Mouse (Mus musculus) stomach, postnatal 0 days (tissue): ENCODE measurements around the gene Phlda1. TPM values are rescaled to one million over a fixed set of nuclear protein-coding genes. Genes with fewer than 3 reads are reported as not detected.

ENCODE experiments used
- ATAC-seq: fragments of 200-750 bp; cut with Nextera tagmentation; 2 replicates; pipeline ENCODE4 v1.8.0; 2017; ENCODE audit not compliant: low FRiP score, low TSS enrichment
- DNase-seq: peaks from one replicate; pipeline ENCODE4 v3.0.0-alpha.2; 2016; ENCODE audit warnings: low spot score
- H3K27ac ChIP-seq: fragments of 300-500 bp; sonication (generic); replicated peaks from 2 replicates; pipeline ENCODE4 v1.5.1; 2014; ENCODE audit warnings: mild to moderate bottlenecking, control low read depth
- H3K27me3 ChIP-seq: fragments of 300-500 bp; sonication (generic); 2 replicates; pipeline ENCODE4 v1.6.1; 2014; ENCODE audit warnings: low read length; ENCODE audit not compliant: control insufficient read depth, insufficient read depth
- H3K36me3 ChIP-seq: fragments of 300-500 bp; sonication (generic); 2 replicates; pipeline ENCODE4 v1.6.1; 2014; ENCODE audit warnings: low read length, mixed read lengths; ENCODE audit not compliant: control insufficient read depth, insufficient read depth
- H3K4me1 ChIP-seq: fragments of 300-500 bp; sonication (generic); replicated peaks from 2 replicates; pipeline ENCODE4 v1.6.1; 2014; ENCODE audit warnings: antibody characterized with exemption; ENCODE audit not compliant: control insufficient read depth, insufficient read depth
- H3K4me2 ChIP-seq: fragments of 300-500 bp; sonication (generic); replicated peaks from 2 replicates; pipeline ENCODE4 v1.6.1; 2014; ENCODE audit warnings: low read depth, mild to moderate bottlenecking, control low read depth, moderate library complexity
- H3K4me3 ChIP-seq: fragments of 300-500 bp; sonication (generic); 2 replicates; pipeline ENCODE4 v1.5.1; 2014; ENCODE audit warnings: low read depth, low read length, control low read depth
- H3K9ac ChIP-seq: fragments of 300-500 bp; sonication (generic); 2 replicates; pipeline ENCODE4 v1.6.1; 2014; ENCODE audit warnings: mild to moderate bottlenecking, low read length, control low read depth, mixed read lengths
- H3K9me3 ChIP-seq: fragments of 300-500 bp; sonication (generic); 2 replicates; pipeline ENCODE4 v1.6.1; 2016; ENCODE audit warnings: low read length; ENCODE audit not compliant: control insufficient read depth
- CTCF ChIP-seq: IDR thresholded peaks from 2 replicates; pipeline ENCODE4 v1.5.1; 2016; ENCODE audit warnings: antibody characterized with exemption, low read depth, mild to moderate bottlenecking, moderate library complexity
- EP300 ChIP-seq: optimal IDR thresholded peaks from 2 replicates; pipeline ENCODE3; 2016; ENCODE audit warnings: antibody characterized with exemption
- WGBS: fragments of 180-500 bp; shearing (Covaris S2); extraction: QIAGEN DNeasy Blood & Tissue Kit; methylation state at CpG from one replicate; pipeline ENCODE4 v1.1.7; 2014; 5-methylcytosine and 5-hydroxymethylcytosine counted together
- polyA plus RNA-seq: library from polyadenylated mRNA; unstranded; fragments of >200 nt; fragmentation: Nextera tagmentation; extraction: Ambion mirVana; gene quantifications from 2 replicates; pipeline ENCODE4 v1.2.1, GENCODE M21; 2015

The Phlda1 gene
- polyA plus RNA-seq, 1 experiment from 2014 or later = 29.6 TPM

GRCm38 (mm10) chr10:111506926-111507459, 907 bp downstream of the Phlda1 start:
- Histone ChIP-seq H3K36me3 (no peaks in the 10 kb centered on the region), H3K9ac (peak overlapping the region; percentile 92), H3K27me3 (no peaks in the 10 kb centered on the region), H3K4me1 (0 out of 2 replicates have a peak, but pooled peaks cover 3% of the 10 kb centered on the region), H3K9me3 (no peaks in the 10 kb centered on the region), H3K27ac (peak overlapping the region; percentile 97), H3K4me2 (peak overlapping the region; percentile 89), H3K4me3 (peak overlapping the region; percentile 85)
- TF ChIP-seq EP300 (no peak), CTCF (0 out of 2 replicates have a peak, but pooled peaks have one; percentile 1)
- under 1% methylated on average over 23 of the region's 23 CpGs for WGBS
- no peak for DNase-seq
- peak; percentile 18 for ATAC-seq

GRCm38 (mm10) chr10:111507460-111508211, 1.6 kb downstream of the Phlda1 start:
- no peaks in the 10 kb centered on the region for H3K27me3 ChIP-seq
- peak overlapping the region; percentile 89 for H3K4me2 ChIP-seq
- H3K9ac ChIP-seq = peak overlapping the region; percentile 92
- peak overlapping the region; percentile 97 for H3K27ac ChIP-seq
- H3K36me3 ChIP-seq = no peaks in the 10 kb centered on the region
- H3K4me3 ChIP-seq = peak overlapping the region; percentile 85
- DNase-seq (peak; percentile 84), ATAC-seq (peak; percentile 27; the same call in 1 of the 2 replicates)
- 0 out of 2 replicates have a peak, but pooled peaks cover 3% of the 10 kb centered on the region for H3K4me1 ChIP-seq
- H3K9me3 ChIP-seq = no peaks in the 10 kb centered on the region
- under 1% methylated on average over 38 of the region's 38 CpGs for WGBS
- TF ChIP-seq EP300 (no peak), CTCF (peak; percentile 66)

GRCm38 (mm10) chr10:111508324-111509080, 2.4 kb downstream of the Phlda1 start:
- Histone ChIP-seq H3K27ac (peak overlapping the region; percentile 97), H3K9ac (peak overlapping the region; percentile 92), H3K4me2 (peak overlapping the region; percentile 89), H3K36me3 (no peaks in the 10 kb centered on the region), H3K4me1 (0 out of 2 replicates have a peak, but pooled peaks cover 3% of the 10 kb centered on the region), H3K4me3 (peak overlapping the region; percentile 85), H3K27me3 (no peaks in the 10 kb centered on the region), H3K9me3 (no peaks in the 10 kb centered on the region)
- WGBS = 14% methylated on average over 7 of the region's 7 CpGs
- TF ChIP-seq CTCF (no peak), EP300 (no peak)
- ATAC-seq = no peak
- no peak for DNase-seq

GRCm38 (mm10) chr10:111509103-111509784, 3.2 kb downstream of the Phlda1 start:
- Histone ChIP-seq H3K27me3 (no peaks in the 10 kb centered on the region), H3K9ac (no peak overlapping the region), H3K4me2 (peak overlapping the region; percentile 89), H3K4me1 (0 out of 2 replicates have a peak, but pooled peaks cover 3% of the 10 kb centered on the region), H3K36me3 (no peaks in the 10 kb centered on the region), H3K4me3 (peak overlapping the region; percentile 85), H3K27ac (peak overlapping the region; percentile 53), H3K9me3 (no peaks in the 10 kb centered on the region)
- TF ChIP-seq CTCF = no peak
- no peak for TF ChIP-seq EP300
- WGBS = 33% methylated on average over 8 of the region's 8 CpGs
- DNase-seq (no peak), ATAC-seq (no peak)

- Histone ChIP-seq H3K9me3 (no peaks in the 10 kb centered on the region), H3K4me1 (0 out of 2 replicates have a peak, but pooled peaks cover 3% of the 10 kb centered on the region), H3K36me3 (no peaks in the 10 kb centered on the region), H3K27ac (no peak overlapping the region), H3K4me2 (no peak overlapping the region), H3K4me3 (no peak overlapping the region), H3K9ac (no peak overlapping the region), H3K27me3 (no peaks in the 10 kb centered on the region)
- TF ChIP-seq CTCF = no peak
- TF ChIP-seq EP300 = no peak
- WGBS = 70% methylated on average over 7 of the region's 7 CpGs
- ATAC-seq (no peak), DNase-seq (no peak)
These were observed 3.9 kb downstream of the Phlda1 start for GRCm38 (mm10) chr10:111509981-111510380.
